Mouse (Mus musculus) hindbrain, embryonic 11.5 days (tissue): ENCODE measurements around the gene Bcl7b. TPM values are rescaled to one million over a fixed set of nuclear protein-coding genes. Genes with fewer than 3 reads are reported as not detected.
A peak's percentile ranks its signal among the peaks of the same experiment; 100 is the strongest.

Experiments
- ATAC-seq: fragments of 200-750 bp; cut with Nextera tagmentation; 2 replicates; pipeline ENCODE4 v1.8.0; 2017; ENCODE audit warnings: mild to moderate bottlenecking, moderate TSS enrichment, moderate library complexity; ENCODE audit not compliant: low FRiP score
- DNase-seq: peaks from one replicate; pipeline ENCODE4 v3.0.0-alpha.2; 2015; ENCODE audit warnings: low spot score
- H3K27ac ChIP-seq: fragments of 300-500 bp; sonication (generic); 2 replicates; pipeline ENCODE4 v1.5.1; 2014; ENCODE audit warnings: mild to moderate bottlenecking, low read depth, low read length
- H3K27me3 ChIP-seq: fragments of 300-500 bp; sonication (generic); 2 replicates; pipeline ENCODE4 v1.6.1; 2014; ENCODE audit warnings: mild to moderate bottlenecking, low read length, moderate library complexity, mixed read lengths; ENCODE audit not compliant: control insufficient read depth, insufficient read depth
- H3K36me3 ChIP-seq: fragments of 300-500 bp; sonication (generic); 2 replicates; pipeline ENCODE4 v1.6.1; 2014; ENCODE audit warnings: mild to moderate bottlenecking, low read length, moderate library complexity, mixed read lengths; ENCODE audit not compliant: control insufficient read depth, insufficient read depth
- H3K4me1 ChIP-seq: fragments of 300-500 bp; sonication (generic); replicated peaks from 2 replicates; pipeline ENCODE4 v1.6.1; 2014; ENCODE audit warnings: low read length, mixed read lengths; ENCODE audit not compliant: control insufficient read depth, insufficient read depth
- H3K4me2 ChIP-seq: fragments of 300-500 bp; sonication (generic); replicated peaks from 2 replicates; pipeline ENCODE4 v1.6.1; 2014; ENCODE audit warnings: mild to moderate bottlenecking, low read depth, low read length
- H3K4me3 ChIP-seq: fragments of 300-500 bp; sonication (generic); 2 replicates; pipeline ENCODE4 v1.5.1; 2014; ENCODE audit warnings: low read depth, low read length
- H3K9ac ChIP-seq: fragments of 300-500 bp; sonication (generic); 2 replicates; pipeline ENCODE4 v1.6.1; 2014; ENCODE audit warnings: low read depth, low read length
- H3K9me3 ChIP-seq: fragments of 300-500 bp; sonication (generic); 2 replicates; pipeline ENCODE4 v1.6.1; 2016; ENCODE audit warnings: low read length; ENCODE audit not compliant: control insufficient read depth
- WGBS: fragments of 180-500 bp; shearing (Covaris S2); extraction: QIAGEN DNeasy Blood & Tissue Kit; methylation state at CpG from one replicate; pipeline ENCODE4 v1.1.7; 2014; 5-methylcytosine and 5-hydroxymethylcytosine counted together
- polyA plus RNA-seq: library from polyadenylated mRNA; unstranded; fragments of >200 nt; fragmentation: Nextera tagmentation; extraction: Ambion mirVana; gene quantifications from 2 replicates; pipeline ENCODE4 v1.2.1, GENCODE M21; 2014

The Bcl7b gene
- polyA plus RNA-seq, 1 experiment from 2014 or later, result 35.9 TPM

DNA sequence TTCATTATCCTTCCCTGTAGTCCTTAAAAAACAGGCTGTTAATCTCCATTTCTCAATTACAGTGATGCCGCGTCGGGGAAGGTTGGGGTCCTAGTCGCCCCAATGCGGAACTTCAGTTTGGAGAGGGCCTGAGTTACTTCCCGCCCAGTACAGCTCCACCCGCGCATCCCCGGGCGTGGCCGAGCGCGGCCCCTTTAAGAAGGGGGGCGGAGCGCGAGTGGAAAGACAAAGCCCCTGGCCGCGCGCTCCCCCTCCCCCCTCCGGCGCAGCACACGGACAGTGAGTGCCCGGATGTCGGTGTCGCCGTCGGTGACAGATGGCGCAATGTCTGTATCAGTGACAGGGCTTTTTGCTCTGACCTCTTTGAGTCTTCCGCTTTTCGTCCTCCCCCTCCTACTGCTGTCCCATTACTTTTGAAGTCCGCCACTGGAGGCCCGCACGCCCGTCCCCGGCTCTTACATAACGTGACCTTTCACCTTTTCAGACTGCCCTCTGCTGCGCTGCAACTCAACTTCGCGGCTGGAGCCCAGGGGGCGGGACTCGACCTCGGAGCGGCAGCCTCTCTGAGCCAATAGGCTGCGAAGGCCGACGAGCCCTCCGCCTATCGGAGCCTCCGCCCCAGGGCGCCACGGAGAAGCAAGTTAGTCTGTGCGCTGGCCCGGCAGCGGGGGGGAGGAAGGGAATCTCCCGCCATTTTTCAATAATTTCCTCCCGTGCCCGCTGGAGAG lies 18.7 kb downstream of the Bcl7b start, which contains the start of gene Baz1b:
TSS of gene Baz1b (plus strand) at position 644 of the 728 bp plus-strand sequence.
- Histone ChIP-seq H3K9me3 (no peaks in the 10 kb centered on the region), H3K27me3 (no peaks in the 10 kb centered on the region), H3K27ac (peak within 1 kb of the TSS; percentile 95), H3K9ac (peak within 1 kb of the TSS; percentile 90), H3K4me2 (peak within 1 kb of the TSS; percentile 45), H3K36me3 (no peaks in the 10 kb centered on the region), H3K4me1 (peaks cover 8% of the 10 kb centered on the region; the same call in 1 of the 2 replicates), H3K4me3 (peak within 1 kb of the TSS; percentile 86)
- DNase-seq (peak; percentile 98), ATAC-seq (peak; percentile 98)
- under 1% methylated on average over 55 of the region's 57 CpGs for WGBS

- Histone ChIP-seq H3K27me3 (no peaks in the 10 kb centered on the region), H3K4me3 (peak overlapping the region; percentile 86), H3K4me2 (peak overlapping the region; percentile 45), H3K9ac (peak overlapping the region; percentile 90), H3K4me1 (peaks cover 8% of the 10 kb centered on the region; the same call in 1 of the 2 replicates), H3K9me3 (no peaks in the 10 kb centered on the region), H3K27ac (peak overlapping the region; percentile 95), H3K36me3 (no peaks in the 10 kb centered on the region)
- ATAC-seq, result peak; percentile 74
- under 1% methylated on average over 75 of the region's 102 CpGs for WGBS
- DNase-seq, result no peak
Measured at GRCm38 (mm10) chr5:135187349-135188213, 19.5 kb downstream of the Bcl7b start.

GRCm38 (mm10) chr5:135188214-135188554 lies 20.1 kb downstream of the Bcl7b start:
- DNase-seq (peak; percentile 30), ATAC-seq (no peak)
- no peaks in the 10 kb centered on the region for H3K36me3 ChIP-seq
- peak overlapping the region; percentile 90 for H3K9ac ChIP-seq
- WGBS, result 2% methylated on average over 8 of the region's 8 CpGs
- peak overlapping the region; percentile 86 for H3K4me3 ChIP-seq
- H3K4me2 ChIP-seq, result peak overlapping the region; percentile 45
- no peaks in the 10 kb centered on the region for H3K9me3 ChIP-seq
- H3K4me1 ChIP-seq, result peaks cover 8% of the 10 kb centered on the region; the same call in 1 of the 2 replicates
- H3K27me3 ChIP-seq, result no peaks in the 10 kb centered on the region
- peak overlapping the region; percentile 95; the same call in 1 of the 2 replicates for H3K27ac ChIP-seq

DNA sequence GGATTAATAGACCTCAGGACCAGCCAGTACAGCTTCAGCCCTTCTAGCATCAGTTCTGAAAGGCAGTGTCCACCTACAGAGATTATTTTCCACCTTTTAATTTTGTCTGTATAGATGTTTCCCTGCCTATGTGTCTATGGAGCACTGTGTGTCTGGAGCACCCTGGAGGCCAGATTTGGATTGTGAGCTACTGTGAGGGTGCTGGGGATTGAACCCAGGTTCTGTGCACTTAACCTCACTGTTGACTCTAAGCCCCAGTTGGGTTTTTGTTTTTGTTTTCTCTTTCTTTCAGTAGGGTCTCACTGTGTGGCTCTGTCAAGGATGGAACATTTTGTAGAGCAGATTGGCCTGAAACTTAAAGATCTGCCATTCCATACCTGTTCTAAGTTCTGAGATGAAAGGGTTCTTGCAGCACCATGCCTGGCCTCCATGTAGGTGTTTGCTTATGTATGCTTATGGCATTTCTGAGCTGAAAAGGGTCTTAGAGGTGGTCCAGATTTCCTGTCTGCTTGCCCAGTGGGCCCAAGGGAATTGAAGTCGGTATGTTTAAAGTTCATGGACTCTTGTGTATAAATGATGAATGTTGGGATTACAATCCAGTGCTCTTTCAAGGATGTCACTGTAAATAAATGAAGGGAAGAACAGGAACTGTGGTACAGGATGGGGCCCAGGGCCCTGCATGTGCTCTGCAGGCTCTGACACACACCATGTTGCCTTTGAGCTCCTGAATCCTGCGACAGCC lies 21.4 kb downstream of the Bcl7b start:
- H3K4me3 ChIP-seq, result peak overlapping the region; percentile 86
- 67% methylated on average over 2 of the region's 2 CpGs for WGBS

GRCm38 (mm10) chr5:135191620-135192019 lies 23.5 kb downstream of the Bcl7b start:
- 46% methylated on average over 2 of the region's 2 CpGs for WGBS
- peak; percentile 82 for DNase-seq
- Histone ChIP-seq H3K27me3 (no peaks in the 10 kb centered on the region), H3K9ac (no peak overlapping the region), H3K4me3 (no peak overlapping the region), H3K4me1 (peaks cover 8% of the 10 kb centered on the region; the same call in 1 of the 2 replicates), H3K27ac (no peak overlapping the region), H3K4me2 (no peak overlapping the region), H3K9me3 (no peaks in the 10 kb centered on the region), H3K36me3 (no peaks in the 10 kb centered on the region)
- no peak for ATAC-seq

More for the DNA sequence above, 21.4 kb downstream of the Bcl7b start:
- DNase-seq (no peak), ATAC-seq (no peak)
- peak overlapping the region; percentile 45 for H3K4me2 ChIP-seq
- H3K36me3 ChIP-seq, result no peaks in the 10 kb centered on the region
- H3K27ac ChIP-seq, result no peak overlapping the region
- no peaks in the 10 kb centered on the region for H3K27me3 ChIP-seq
- peaks cover 8% of the 10 kb centered on the region; the same call in 1 of the 2 replicates for H3K4me1 ChIP-seq
- H3K9ac ChIP-seq, result peak overlapping the region; percentile 7; the same call in 1 of the 2 replicates
- no peaks in the 10 kb centered on the region for H3K9me3 ChIP-seq

GRCm38 (mm10) chr5:135192431-135192830 lies 24.3 kb downstream of the Bcl7b start:
- WGBS, result 95% methylated on average over 1 of the region's 1 CpGs
- no peak overlapping the region for H3K9ac ChIP-seq
- no peak overlapping the region for H3K27ac ChIP-seq
- H3K9me3 ChIP-seq, result no peaks in the 10 kb centered on the region
- no peak overlapping the region for H3K4me2 ChIP-seq
- H3K27me3 ChIP-seq, result no peaks in the 10 kb centered on the region
- ATAC-seq (no peak), DNase-seq (no peak)
- peaks cover 8% of the 10 kb centered on the region; the same call in 1 of the 2 replicates for H3K4me1 ChIP-seq
- no peak overlapping the region for H3K4me3 ChIP-seq
- H3K36me3 ChIP-seq, result no peaks in the 10 kb centered on the region

DNA sequence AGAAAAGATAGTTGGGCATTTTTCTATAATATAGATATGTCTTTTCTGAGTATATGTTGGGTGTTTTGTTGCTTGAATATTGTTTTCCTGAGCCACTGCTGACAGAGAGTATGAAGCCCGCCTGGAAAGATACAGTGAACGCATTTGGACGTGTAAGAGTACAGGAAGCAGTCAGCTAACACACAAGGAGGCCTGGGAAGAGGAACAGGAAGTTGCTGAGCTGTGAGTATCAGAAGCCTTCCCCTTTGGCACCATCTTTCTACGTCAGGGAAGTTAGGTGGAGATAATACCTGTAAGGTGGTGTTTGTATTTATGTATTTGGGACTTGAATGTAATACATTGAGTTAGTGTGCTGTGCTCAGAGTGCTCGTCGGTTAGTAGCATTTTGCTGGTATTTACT lies 28.3 kb downstream of the Bcl7b start:
- Histone ChIP-seq H3K36me3 (0 out of 2 replicates have a peak, but pooled peaks cover 3% of the 10 kb centered on the region), H3K4me1 (no peaks in the 10 kb centered on the region), H3K9ac (no peak overlapping the region), H3K4me3 (no peak overlapping the region), H3K27ac (no peak overlapping the region), H3K9me3 (no peaks in the 10 kb centered on the region), H3K4me2 (no peak overlapping the region), H3K27me3 (no peaks in the 10 kb centered on the region)
- ATAC-seq, result no peak
- no peak for DNase-seq
- 91% methylated on average over 6 of the region's 6 CpGs for WGBS

DNA sequence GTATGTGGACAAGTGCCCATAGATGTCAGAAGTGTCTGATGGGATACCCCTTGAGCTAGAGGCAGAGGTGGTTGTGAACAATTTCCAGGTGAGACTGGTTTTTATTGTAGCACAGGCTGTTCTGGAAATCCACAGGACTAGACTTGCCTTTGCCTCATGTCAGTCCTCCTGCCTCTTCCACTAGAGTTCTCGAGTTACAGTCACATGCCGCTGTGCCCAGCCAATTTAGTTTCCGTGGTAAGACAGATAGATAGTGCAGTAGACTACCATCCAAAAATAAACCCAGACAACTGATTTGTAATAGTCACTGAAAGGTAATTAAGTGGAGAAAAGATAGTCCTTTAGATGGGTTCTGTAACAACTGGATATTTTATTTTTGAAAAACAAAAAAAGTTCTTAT lies 34.7 kb downstream of the Bcl7b start:
- Histone ChIP-seq H3K36me3 (peaks cover 15% of the 10 kb centered on the region; the same call in 1 of the 2 replicates), H3K4me1 (no peaks in the 10 kb centered on the region), H3K4me2 (no peak overlapping the region), H3K9ac (no peak overlapping the region), H3K27ac (no peak overlapping the region), H3K27me3 (no peaks in the 10 kb centered on the region), H3K4me3 (no peak overlapping the region), H3K9me3 (no peaks in the 10 kb centered on the region)
- ATAC-seq (no peak), DNase-seq (no peak)
- 89% methylated on average over 3 of the region's 3 CpGs for WGBS
